Mouse (Mus musculus) heart, adult 2 months (tissue): Measurements from ENCODE around the gene Sh2b1.

Source experiments
- CTCF ChIP-seq: fragments of 200-600 bp; IDR thresholded peaks from 2 replicates; pipeline ENCODE4 v1.8.1; 2022; ENCODE audit warnings: antibody characterized with exemption, mild to moderate bottlenecking, moderate library complexity
- EP300 ChIP-seq: fragments of 200-500 bp; IDR thresholded peaks from 2 replicates; pipeline ENCODE4 v1.6.1; 2011; ENCODE audit warnings: low read depth, low read length, control low read depth; ENCODE audit not compliant: insufficient read depth
- POLR2A ChIP-seq: fragments of 200-500 bp; IDR thresholded peaks from 2 replicates; pipeline ENCODE4 v1.6.1; 2011; ENCODE audit warnings: mild to moderate bottlenecking, low read depth, low read length, control low read depth; ENCODE audit not compliant: insufficient read depth

DNA sequence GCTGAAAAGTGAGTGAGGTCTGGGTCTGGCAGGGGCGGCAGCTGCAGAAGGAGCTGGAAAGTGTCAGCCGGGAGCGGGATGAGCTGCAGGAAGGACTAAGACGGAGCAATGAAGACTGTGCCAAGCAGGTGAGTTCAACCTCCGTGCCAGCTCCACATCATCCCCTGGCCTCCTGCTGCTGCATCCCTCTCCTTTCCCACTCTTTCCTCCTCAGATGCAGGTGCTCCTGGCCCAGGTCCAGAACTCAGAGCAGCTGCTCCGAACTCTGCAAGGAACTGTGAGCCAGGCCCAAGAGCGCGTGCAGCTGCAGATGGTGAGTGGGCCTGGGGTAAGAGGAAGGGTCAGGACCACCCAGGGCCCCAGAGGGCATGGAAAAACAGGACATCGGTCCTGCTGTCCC lies 35.1 kb downstream of the Sh2b1 start:
- TF ChIP-seq CTCF (no peak), POLR2A (no peak), EP300 (no peak)
